Mouse (Mus musculus): ENCODE measurements around the gene Treml1.

Treml1 gene

GRCm38 (mm10) chr17:48408526-48409291 lies 49.0 kb downstream of the Treml1 start:
- in situ Hi-C loops (cut with MseI, MboI) = no loop called here

- in situ Hi-C loops (cut with MseI, MboI) = no loop called here
These were observed 49.9 kb downstream of the Treml1 start, which contains the start of the genes Nfya and Oard1 for GRCm38 (mm10) chr17:48409380-48410298. Gene Nfya, minus strand, starts transcription at chr17:48409906. Gene Oard1, plus strand, starts transcription at chr17:48410014.

DNA sequence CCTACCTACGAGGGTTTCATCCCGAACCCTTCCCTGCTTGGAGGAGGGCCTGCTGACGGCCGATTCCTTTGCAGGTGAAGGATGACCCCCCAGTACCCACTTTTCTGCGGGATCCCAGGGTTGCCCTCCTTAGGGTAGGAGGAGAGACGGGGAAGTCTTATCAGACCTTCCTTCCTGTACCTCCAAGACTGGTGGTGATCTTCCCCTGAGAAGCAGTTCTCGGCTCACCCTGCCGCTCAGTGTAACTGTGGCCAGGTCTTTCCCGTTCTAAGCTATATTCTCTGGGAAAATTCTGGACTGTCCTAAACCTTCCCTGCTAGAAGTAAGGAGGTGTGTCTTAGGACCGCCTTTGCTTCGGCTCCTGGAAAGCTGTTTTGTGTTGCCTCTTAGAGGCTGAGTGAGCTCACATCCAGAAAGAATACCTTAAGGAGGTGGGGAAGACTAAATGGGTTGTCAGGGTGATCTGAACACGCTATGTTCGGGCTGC lies 50.6 kb downstream of the Treml1 start:
- in situ Hi-C loops (cut with MseI, MboI) = no loop called here

- in situ Hi-C loops (cut with MseI, MboI) = no loop called here
These were observed 51.5 kb downstream of the Treml1 start for GRCm38 (mm10) chr17:48411241-48411640.

DNA sequence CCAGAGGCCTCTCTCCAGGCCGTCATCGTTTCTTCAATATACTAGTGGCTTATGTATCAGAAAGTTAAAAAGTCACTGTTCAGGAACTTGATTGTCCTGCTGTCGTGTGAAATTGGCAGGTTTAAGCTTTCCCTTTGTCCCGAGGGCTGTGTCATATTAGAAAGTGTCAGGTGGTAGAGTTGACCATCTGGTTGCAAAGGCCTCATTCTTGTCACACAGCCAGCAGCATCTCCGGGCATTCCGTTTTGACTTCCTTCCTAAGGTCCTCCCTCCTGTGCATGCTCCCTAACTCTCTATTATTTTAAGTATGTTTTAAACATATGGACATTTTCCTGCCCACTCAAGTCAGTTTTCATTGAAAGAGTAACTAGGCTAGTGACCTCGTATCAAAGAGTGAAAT lies 56.3 kb downstream of the Treml1 start:
- in situ Hi-C loops (cut with MseI, MboI) = no loop called here

Measured in mouse trophoblast stem cell (cell line).